Mouse (Mus musculus) brain, adult 2 months (tissue): ENCODE measurements around the gene Sphk2.
"Not testable (repeated sequence)": the region's sequence is repeated elsewhere in the genome, so short reads cannot be mapped to it uniquely, and the experiment has no call there.

Source experiments
- DNase-seq: peaks from one replicate; pipeline ENCODE4 v3.0.0; 2011; ENCODE audit warnings: low read depth, low spot score

Sphk2 gene

DNA sequence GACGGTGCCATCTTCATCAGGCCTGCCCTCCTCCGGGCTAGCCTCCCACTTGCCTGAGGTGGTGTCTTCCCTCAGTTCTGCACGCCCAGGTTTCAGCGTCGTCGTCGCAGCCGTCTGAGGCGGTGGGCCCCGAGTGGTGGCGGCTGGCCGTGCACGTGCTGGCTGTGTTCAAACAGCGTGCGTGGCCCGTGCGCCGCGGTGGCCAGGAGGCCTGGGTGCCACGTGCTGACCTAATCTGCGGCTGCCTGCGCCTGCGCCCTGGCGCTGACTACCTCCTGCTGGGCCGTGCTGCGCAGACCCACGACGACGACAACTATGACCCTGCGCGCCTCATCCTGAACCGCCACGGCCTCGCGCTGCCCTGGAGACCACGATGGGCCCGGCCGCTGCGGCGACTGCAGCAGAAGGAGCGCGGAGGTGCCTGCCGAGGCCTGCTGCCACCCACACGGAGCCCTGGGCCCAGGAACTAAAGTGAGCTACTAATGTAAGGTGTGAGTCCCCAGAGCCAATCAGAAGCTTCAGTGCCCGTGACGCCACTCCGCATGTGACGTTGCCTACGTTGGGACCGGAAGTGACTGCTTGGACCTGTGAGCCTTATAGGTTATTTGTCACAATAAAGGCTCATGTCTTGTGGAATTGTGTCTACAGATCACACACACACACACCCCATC lies 23.7 kb downstream of the Sphk2 start, which contains the start of gene Sec1:
Sec1 (minus strand) TSS at position 482 of the 671 bp plus-strand sequence.
- no peak for DNase-seq

DNA sequence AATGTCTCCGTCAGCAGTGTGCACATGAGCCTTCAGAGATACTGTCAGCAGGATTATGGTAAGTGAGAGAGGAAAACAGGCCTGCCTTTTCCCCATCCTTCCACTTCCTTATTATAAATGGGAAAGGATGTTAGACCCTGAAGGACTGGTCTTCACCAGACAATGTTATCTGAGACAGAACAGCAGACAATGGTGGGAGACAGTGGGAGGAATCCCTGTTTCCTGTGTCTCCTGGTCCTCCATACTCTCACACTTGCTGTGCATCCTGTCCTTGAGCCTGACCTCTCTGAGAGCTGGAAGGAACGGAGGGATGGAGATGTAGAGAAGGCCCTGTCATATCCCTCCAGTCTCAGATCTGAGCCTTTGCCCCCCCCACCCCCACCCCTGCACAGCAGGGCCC lies 25.4 kb downstream of the Sphk2 start:
- DNase-seq = no peak

DNA sequence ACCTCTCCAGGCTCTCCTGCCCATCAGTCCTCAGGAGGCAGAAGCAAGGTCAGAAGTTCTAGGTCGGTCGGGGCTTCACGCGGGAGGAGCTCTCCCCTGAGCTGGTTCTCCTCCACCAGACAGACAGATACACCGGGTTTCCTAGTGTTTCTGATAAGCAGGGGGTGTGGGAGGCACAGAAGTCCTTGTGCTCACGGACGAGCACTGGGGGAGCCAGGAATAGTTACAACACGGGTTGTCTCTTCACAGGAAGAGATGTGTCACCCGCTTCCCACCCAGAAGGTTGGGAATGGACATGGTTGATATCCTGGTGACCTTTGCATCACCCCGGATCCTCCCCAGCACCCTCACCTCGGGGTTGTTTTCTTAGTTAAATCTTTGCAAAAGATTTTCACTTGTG lies 28.0 kb downstream of the Sphk2 start:
- no peak for DNase-seq

DNA sequence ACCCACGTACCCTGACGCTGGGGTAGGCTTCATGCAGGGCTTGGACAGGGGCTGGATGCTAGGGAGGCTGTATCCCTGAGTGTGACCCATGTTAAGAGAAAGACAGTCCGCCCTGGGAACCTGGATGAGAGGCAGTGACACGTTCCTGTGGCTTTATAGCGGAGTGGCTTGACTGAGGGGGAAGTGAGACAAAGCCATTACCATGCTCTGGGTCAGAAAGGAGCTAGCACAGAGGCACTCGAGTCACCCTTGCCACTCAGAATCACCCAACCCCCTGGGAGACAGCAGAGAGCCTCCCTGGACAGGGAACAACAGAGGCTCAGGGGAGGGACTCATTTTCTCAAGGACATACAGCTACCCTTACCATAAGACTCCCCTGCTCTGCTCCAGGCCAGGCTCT lies 28.7 kb downstream of the Sphk2 start:
- DNase-seq = no peak

DNA sequence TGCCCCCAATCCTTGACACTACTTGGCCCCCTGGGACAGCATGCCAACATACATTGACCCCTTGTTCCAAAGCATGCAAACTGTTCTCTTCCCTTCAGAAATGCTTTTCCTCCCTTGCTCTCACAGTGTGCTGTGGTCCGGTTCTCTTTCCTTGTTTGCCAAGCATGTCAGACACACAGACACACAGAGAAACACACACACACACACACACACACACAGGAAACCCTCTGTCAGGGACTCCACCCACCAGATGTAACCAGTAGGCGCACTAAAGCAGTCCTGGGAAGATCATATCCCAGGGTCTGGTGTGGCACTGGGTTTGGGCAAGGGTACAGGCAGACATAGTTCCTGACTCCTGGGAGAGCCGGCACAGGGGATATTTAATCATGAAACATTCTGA lies 31.0 kb downstream of the Sphk2 start:
- no peak for DNase-seq

DNA sequence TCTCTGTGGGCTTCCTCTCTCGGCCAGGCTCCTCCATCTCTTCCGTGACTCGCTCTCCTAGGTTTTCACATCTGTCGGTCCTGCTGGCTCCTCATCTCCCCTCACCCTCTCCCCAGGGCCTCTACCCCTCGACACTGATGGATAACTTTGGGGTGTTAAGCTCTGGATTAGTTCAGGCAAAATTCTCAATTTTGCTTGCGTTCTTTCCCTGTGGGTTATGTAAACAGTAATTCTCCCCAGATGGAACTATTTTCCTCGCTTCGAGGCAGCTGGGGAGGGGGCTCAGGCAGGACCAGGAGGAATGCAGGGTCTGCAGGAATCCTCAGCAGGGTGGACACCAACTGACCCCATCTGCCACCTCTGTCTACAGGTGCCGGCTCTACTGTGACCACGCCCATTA lies 32.0 kb downstream of the Sphk2 start:
- no peak for DNase-seq

DNA sequence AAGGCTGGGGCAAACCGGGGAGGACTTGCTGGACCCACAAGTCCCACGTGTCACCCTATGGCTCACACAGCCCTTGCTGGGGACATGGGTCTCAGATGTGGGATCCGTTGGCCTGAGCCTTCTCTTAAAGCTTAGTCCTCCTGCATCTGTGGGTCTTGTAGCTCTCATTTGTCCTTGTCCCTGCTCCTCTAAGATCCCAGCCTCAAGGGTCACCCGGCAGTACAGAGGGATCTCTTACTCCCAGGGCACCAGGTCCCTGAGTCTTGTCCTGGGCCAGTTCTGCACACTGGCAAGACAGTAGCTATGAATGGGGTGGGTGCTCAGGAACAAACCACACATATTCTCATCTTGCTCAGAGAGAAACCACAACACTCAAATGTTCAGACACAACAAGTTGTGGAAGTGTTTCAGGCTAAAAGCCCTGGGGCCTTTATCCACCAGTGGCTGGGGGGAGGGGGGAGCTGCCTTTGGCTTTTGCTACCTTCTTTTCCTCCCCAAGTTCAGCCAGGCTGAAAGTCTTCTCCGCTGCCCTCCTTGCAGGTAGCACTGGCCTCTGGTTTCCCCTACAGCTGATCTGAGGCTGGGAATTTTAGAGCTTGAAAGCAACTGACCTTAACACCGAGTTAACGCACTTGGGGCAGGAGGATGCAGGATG lies 34.3 kb downstream of the Sphk2 start, which contains the start of gene Ntn5:
Ntn5 (plus strand) TSS at position 627 of the 655 bp plus-strand sequence.
- no peak for DNase-seq

DNA sequence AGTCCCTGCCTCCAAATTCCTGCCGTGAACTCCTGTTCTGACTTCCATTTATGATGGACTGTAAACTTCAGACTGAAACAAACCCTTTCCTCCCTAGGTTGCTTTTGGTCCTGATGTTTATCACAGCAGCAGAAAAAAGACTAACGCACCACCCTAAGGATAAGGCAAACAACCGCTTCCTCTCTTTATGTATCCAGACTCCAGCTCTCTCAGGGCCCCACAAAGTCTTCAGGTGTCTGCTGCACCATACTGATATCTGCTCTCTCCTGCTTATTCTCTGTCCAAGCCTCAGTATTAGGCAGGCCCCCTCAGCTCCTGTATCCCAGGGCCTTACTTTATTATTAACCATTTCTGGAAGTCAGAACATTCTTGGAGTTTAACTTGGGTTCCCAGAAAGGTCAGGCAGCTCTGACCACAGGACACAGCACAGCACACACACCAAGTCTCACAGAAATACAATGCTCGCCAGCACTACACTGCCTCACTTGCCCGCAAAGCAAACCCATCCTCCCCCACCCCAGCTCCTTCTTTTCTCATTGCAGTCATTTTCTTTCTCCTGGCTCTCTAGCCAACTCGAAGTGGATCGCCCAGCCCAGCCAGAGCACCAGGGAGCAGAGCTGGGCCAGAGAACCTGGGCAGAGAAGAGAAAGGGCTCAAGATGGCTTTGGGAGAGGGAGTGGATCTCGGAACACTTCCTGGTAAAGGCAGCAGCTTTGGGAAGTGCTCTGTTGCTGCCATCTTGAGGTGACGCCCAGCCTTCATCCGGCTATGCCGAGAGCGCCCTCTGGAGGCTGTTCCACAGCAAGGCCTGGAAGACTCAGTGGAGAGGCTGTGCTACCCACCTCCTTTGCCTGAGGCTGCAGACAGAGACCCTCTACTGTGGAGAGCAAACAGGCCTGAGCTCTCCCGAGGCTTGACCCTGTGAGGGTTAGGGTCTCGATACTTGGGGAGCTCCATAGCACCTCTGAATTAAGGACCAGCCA lies 35.4 kb downstream of the Sphk2 start:
- peak; percentile 96 for DNase-seq

DNA sequence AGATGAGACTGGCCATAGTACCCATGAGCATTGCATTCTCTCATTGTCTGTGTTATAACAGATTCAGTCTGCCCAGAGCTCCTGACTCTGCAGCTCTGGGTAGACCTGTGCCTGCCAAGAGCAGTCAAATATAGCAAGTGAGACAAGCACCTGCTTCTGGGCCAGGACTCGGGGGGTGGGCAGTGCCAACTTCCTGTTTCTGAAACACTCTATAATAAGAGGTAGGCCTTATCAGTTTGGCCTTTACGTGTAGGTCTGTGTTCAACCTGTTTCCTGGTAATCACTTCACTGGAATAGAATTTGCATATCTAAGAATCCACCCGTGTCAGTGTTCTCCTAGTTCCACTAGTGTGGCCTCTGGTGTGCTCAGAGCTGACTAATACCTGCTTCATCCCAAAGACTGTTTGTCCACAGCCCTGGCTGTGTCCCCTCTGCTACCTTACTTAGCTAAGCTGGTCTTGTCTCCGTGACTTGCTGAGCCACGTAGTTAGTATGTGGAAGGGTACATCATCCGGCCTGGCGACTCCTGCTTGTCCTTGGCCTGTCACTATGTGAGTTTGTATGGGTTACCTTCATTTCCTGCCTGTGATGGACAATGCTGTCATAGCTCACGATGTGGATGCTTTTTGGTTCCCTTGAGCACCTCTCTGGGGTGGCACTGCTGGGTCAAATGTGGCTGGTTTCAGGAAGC lies 36.6 kb downstream of the Sphk2 start:
- peak; percentile 81 for DNase-seq

DNA sequence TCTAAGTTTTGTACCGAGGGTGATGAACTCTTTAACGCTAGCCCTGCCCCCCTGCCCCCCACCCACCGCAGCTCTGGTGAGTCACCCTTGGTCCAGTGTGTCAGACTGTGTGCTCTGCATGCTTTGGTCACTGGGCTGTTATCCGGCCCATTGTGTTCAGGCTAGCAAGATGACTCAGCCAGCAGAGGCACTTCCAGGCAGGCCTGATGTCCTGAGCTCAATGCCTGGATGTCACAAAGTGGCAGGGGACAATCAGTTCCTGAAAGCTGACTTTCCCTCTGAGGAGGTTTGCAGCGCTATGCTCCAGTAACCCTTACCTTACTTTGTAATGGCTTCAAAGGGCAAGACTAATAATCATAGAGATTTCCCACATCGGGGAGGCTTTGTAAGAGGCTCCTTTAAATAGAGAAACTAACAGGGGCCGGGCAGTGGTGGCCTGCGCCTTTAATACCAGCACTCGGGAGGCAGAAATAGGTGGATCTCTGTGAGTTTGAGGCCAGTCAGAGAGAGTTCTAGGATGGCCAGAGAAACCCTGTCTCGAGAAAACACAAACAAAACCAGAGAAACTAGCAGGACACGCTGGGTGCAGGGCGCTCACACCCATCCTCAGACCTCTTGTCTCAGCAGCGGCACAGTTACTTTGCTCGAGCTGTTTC lies 37.7 kb downstream of the Sphk2 start:
- DNase-seq = peak; percentile 63

DNA sequence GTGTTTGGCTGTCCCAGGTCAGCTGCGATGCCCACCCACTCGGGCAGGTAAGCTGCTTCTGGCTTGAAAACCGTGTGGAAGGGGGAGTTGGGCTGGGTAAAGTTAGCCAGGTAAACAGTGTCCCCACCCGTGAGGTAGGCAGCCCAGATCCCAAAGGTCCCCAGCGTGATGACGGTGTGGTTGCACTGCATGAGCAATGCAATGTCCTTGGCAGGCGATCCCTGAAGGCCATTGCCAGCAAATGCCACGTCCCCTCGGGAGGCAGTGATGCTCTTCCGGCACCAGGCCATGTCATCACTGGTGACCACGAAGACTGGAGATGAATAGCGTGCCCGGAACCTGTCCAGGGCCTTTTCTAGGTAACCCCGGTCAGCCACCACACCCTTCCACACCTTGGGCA lies 39.3 kb downstream of the Sphk2 start:
- no peak for DNase-seq

DNA sequence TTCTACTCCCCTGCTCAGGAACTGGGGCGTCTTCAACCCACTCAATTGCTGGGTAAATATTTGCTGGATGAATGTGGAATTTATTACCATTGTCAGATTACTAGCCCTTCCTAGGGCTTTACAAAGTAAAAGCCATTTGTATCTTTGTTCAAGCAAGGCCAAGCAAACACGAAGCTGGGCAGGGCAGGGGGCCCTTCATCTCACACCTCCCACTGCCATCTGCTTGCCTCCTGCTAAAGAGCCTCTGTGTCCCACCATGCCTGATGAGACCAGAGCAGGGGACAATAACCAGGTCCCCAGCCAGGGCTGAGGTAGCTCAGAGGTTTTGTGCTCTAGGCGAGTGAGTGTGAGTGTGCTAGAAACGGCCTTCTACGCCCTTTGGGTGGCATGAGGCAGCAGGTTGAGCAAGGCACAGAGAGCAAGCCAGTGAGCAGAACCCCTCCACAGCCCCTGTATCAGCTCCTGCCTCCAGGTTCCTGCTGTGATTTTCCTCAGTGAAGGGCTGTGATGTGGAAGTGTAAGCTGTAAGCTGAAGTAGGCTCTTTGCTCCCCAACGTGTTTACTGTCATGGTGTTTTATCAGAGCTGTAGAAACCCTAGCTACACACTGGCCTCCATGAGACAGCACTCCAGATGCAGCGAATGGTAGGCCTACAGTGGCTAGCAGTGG lies 40.0 kb downstream of the Sphk2 start:
- no peak for DNase-seq

DNA sequence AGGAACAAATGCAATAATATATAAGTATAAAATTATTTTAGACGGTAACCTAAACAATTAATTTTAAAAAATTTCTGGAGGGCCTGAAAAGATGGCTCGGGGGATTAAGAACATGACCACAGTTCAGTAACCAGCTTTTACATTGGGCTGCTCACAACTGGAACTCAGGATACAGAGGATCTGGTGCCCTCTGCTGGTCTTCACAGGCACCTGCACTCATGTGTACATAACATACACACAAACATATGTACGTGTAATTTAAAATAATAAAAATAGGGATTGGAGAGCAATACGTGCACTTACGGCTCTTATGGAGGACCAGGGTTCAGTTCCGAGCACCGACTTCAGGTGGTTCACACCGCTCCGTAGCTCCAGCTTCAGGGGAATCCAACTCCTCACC lies 48.9 kb downstream of the Sphk2 start:
- DNase-seq = no peak

DNA sequence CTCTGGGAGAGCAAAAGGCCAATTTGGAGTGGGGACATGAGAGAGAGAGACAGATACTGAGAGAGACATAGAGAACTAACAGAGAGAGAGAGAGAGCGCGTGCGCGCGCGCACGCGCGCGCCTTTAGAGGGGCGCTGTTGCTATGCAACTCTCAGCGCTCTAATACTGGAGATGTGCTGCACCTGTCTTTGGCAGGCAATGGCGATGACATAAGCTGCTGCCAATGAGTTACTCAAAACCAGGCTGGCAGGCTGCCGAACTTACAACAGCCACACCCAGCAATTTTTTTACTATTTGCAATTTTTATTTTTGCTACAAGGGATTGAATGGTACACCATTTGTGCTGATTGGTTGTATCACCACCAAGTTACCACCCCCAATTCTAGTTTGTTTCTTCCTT lies 50.0 kb downstream of the Sphk2 start:
- peak; percentile 67 for DNase-seq

DNA sequence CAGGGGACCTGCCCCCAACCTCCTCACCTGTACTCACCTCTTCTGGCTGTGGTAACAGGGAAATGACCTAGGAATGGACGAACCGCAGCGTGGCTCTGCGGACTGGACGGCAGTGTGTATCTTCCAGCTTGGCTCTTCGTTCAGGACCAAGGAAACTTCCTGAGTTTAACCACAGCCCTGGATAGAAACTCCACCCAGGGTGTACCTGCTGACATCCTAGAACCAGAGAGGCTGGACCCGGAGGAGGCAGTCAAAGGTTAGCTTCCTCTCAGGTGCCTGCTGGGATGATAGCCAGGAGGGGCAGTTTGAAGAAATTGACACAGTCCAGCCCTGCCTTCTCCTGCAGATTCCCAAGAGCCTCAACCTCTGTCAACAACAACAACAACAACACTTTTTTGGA lies 51.6 kb downstream of the Sphk2 start, which contains the start of gene Fut2:
Fut2 (minus strand) TSS at position 234 of the 400 bp plus-strand sequence.
- no peak for DNase-seq

DNA sequence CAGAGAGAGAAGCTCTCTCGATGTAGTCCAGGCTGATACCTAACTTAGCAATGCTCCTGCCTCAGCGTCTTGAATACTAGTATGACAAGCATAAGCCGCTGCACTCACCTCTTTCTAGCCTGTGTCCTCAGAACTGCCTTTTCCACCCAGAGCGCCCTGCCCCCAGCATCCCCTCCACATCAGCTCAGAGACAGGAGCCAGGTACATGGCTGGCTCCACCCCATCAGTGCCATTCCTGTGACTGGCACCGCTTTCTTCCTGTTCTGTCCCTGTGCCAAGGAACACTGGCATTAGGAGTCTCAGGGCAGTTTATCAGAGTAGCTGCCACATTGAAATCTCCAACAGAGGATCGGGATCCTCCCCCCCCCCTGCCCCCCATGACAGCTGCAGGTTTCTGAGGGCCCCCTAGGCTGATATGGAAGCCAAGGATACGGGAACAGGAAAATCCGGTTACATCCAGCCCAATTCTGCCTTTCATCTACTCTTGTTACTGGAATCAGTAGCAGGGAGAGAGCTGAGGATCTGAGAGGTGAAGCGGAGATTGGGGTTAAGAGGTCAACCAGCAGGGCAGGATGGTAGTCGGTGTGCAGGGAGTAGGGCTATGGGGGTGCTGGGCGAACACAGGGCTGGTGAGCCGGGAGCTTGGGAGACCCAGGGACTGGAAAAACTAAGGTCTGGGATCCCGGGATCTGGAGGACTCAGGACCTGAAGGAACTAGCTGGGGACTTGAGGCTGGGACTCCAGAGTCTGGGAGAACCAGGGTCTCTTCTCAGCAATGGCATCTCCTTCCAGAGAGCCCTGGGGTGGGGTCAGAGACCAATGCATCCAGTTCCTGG lies 52.3 kb downstream of the Sphk2 start:
- DNase-seq = no peak

DNA sequence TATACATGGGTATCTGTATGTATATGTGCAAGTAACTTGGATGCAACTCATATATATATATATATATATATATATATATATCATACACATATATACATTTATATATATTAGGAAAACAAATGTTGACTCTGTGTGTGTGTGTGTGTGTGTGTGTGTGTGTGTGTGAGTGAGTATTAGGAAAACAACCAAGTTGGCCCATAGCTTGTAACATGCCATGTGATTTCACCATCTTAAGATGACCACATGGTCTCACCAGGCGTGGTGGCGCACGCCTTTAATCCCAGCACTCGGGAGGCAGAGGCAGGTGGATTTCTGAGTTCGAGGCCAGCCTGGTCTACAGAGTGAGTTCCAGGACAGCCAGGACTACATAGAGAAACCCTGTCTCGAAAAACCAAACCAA lies 56.1 kb downstream of the Sphk2 start:
- DNase-seq = not testable (repeated sequence)

DNA sequence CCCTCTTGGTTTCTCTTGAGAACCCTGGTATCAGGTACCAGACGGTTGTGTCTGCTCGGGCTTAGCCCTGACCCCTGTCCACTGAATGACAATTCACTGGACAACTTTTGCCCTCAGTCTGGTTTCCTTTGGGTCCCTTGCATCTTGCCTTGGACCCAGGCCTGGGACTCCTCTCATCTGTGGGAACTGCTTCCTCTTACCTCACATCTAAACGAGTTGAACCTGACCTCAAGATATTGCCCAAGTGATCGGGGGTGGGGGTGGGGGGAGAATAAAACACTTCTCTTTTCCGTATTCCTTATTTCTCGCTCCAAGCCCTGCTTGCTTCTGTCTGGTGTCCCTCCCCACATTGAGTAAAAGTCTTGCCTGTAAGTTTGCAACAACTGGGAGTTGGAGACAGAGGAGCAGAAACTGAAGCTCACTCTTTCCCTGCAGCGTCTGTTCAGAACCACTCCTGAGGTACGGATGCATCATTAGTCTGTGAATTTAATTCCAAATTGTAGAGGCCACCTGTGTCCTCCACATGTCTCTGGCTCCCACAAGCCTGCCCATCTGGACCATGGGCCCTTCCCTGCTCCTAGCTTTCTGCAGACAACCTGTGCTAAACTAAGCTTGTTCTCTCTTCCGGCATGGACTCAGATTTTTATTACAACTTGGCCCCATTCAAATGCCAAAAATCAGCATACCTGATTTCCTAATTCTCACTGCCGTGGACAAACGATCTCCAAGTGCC lies 56.9 kb downstream of the Sphk2 start:
- DNase-seq = peak; percentile 59
